Comparison of ENCODE assay signal across 30 mouse cellular contexts in genomic region chr6:139764398-139764797, GRCm38 (mm10).
"Had no signal": no experiment of that assay in that cellular context is flagged by ENCODE, and none has a peak within 500 bp of the region (broad histone marks: within the 10 kb centered on the region; RNA-seq: fewer than 3 reads in every experiment).

No protein-coding gene starts in this region.

- H3K27ac ChIP-seq: limb, embryonic 10.5 days; limb, embryonic 12.5 days; limb, embryonic 13.5 days; limb, embryonic 15.5 days; liver, embryonic 12.5 days; liver, embryonic 13.5 days; liver, embryonic 14.5 days; liver, embryonic 15.5 days; lung, embryonic 15.5 days; macrophage; midbrain, embryonic 10.5 days; midbrain, embryonic 12.5 days; midbrain, embryonic 13.5 days; midbrain, embryonic 15.5 days; neural tube, embryonic 12.5 days had no signal

- DNase-seq: left cerebral cortex, postnatal 4 days; liver; liver, embryonic 13.5 days; liver, postnatal 0 days; lung, adult 18-20 months; lung, adult 2 months; lung, embryonic 14.5 days; lung, postnatal 10 days; lung, postnatal 14 days; lung, postnatal 36 days; lung, postnatal 4 days; midbrain, embryonic 14.5 days had no signal

- H3K4me3 ChIP-seq: limb, embryonic 10.5 days; limb, embryonic 12.5 days; limb, embryonic 13.5 days; limb, embryonic 15.5 days; liver, embryonic 12.5 days; liver, embryonic 13.5 days; liver, embryonic 15.5 days; lung, embryonic 15.5 days; megakaryocyte, embryonic 14.5 days; midbrain, embryonic 10.5 days; midbrain, embryonic 12.5 days; midbrain, embryonic 13.5 days; midbrain, embryonic 15.5 days; myocyte; neural tube, embryonic 12.5 days had no signal

- ATAC-seq: liver, embryonic 12.5 days; liver, postnatal 0 days; lung, postnatal 0 days; midbrain, embryonic 13.5 days; midbrain, embryonic 15.5 days; midbrain, embryonic 16.5 days had no signal
